Mouse (Mus musculus): ENCODE measurements around the gene Tm9sf1.
A peak's percentile ranks its signal among the peaks of the same experiment; 100 is the strongest.

Gene Tm9sf1

GRCm38 (mm10) chr14:55590748-55591330 lies 52.8 kb downstream of the Tm9sf1 start, which contains the start of gene Psme2:
TSS of gene Psme2 (minus strand) at chr14:55591113.
- peak; percentile 79 for DNase-seq (ENCODE audit: low spot score)

DNA sequence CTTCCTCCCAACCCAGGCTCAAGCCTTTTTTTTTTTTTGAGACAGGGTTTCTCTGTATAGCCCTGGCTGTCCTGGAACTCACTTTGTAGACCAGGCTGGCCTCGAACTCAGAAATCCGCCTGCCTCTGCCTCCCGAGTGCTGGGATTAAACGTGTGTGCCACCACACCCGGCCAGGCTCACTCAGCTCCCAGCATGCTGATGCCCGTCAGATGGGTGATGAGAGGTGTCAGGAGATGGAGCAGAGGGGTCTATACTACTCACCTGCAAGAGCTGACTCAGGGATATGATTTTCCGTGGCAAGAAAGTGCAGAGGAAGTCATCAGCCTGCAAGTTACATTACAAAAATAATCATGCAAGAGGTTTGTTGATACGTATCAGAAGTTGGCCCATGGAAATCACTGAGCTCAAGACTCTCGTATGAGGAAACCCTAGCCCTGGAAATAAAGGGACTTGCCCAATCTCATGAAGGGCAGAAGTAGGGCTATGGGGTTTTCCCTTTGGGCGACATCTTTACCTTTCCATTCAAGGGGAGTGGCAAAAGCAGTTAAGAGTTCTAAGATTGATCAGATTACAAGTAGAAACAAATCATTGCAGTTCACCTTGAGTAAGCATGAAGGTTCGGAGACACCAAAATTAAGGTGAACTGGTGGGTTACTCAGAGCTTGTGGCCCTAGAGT lies 53.7 kb downstream of the Tm9sf1 start:
- DNase-seq (ENCODE audit: low spot score) = peak; percentile 47

DNA sequence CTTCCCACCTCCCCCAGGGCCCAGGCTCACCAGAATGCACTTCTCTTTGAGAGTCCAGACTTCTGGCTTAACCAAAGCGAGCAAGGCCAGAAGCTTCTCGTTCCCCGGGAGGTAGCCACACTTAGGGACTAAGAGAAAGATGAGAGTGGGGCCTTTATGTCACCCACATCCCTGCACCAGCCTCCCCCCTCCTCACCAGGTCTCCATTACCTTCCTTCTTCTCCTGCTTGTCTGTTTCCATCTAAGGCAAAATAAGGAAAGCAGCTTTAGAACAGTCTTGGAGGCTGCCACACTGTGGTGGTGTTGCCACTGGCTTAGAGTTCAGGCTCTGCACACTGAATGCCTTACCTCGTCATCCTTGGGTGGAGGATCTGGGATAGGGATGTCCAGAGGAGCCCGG lies 54.3 kb downstream of the Tm9sf1 start:
- no peak for DNase-seq (ENCODE audit: low spot score)

DNA sequence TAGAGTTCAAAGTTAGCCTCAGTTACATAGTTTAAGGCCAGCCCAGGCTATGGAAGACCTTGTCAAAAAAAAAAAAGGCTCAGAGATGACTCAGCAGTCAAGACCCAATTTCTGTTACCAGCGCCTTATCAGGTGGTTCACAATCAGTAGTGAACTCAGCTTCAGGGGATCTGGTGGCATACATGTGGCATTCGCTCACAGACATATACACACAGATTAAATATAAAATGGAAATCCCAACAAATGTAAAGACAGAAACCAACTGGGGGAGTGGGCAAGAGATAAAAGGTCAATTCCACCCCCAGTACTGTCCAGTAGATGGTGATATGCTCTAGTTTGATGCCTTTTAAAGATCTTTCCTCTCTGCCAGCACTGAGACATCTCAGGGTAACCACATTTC lies 57.5 kb downstream of the Tm9sf1 start:
- DNase-seq (ENCODE audit: low spot score) = no peak
